Comparison of ENCODE assay signal across 10 mouse cellular contexts in the genomic region with DNA sequence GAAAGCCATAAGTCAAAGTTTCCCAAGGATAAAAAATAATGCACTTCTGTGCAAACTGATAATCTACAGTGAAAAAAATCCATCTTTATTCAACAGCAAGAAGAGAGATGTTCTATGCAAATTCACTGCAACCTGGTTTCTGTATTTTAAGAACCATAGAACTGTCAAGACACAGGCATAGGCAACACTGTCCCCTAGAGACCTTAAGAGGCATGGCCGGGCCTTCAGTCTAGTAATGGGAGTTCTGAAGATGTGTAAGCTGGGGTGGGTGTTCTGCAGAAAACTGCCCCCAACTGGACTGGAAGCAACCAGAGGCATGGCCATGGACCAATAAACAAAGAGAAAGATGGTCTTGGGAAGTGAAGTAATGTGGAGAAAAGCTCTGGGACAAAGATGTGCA.
DNase-seq lines count a peak whose midpoint lies in the region; ATAC-seq lines count a peak whose summit lies in the region.
"Had no signal": no experiment of that assay in that cellular context is flagged by ENCODE, and none has a peak within 500 bp of the region (broad histone marks: within the 10 kb centered on the region; RNA-seq: fewer than 3 reads in every experiment).

No protein-coding gene starts in this region.

- ATAC-seq in megakaryocyte progenitor cell, adult 5-6 weeks (replicated peaks; ENCODE audit: poor library complexity) = no peak
- ATAC-seq: midbrain, embryonic 16.5 days had no signal

- DNase-seq in cerebellum, adult 9-10 months = peak; percentile 54
- no peak for DNase-seq in cerebellum, adult 11-12 months
- DNase-seq in kidney, postnatal 4 days = peak; percentile 42 to 51
- no peak for DNase-seq in kidney, adult 11 months
- peak; percentile 11 for DNase-seq in NIH3T3 (ENCODE audit: low read depth)
- peak; percentile 12 for DNase-seq in lung, postnatal 25 days (ENCODE audit: low spot score)
- DNase-seq in adrenal gland, adult 8-10 months = no peak
- DNase-seq: gastrocnemius, postnatal 36 days had no signal

Comparison
In these comparisons a context has a peak if more than half of its experiments do, and no peak if none do; other contexts are left out.
1. DNase-seq: peak in cerebellum, adult 9-10 months (single experiment), kidney, postnatal 4 days (2 of 2), NIH3T3 (single experiment) and lung, postnatal 25 days (single experiment); none in cerebellum, adult 11-12 months (single experiment), kidney, adult 11 months (single experiment) and adrenal gland, adult 8-10 months (single experiment).